Mouse (Mus musculus): Measurements from ENCODE around the gene Tjp1. TPM values are rescaled to one million over a fixed set of nuclear protein-coding genes. Genes with fewer than 3 reads are reported as not detected.

The Tjp1 gene
- polyA plus RNA-seq, 1 experiment from 2014 or later = 30.7 TPM

DNA sequence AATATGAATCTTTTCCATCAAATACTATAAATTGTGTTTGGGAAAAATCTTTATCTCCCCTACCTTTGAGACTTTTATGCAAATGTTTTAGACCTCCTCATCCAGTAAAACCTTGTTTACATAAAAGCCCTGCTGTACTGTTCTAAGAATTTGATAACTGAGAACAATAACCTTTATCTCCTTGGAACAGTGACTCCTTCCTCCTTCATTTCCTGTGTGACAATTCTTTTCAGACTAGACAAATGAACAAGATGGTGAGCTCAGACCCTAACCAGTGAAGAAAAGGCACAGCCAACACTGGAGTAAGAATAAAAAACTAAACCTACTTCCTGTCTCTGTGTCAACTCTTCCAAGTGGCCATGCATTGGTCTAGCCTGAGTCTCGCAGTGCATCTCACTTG, 107.7 kb downstream of the Tjp1 start:
- H3K9me3 ChIP-seq = no peaks in the 10 kb centered on the region
- no peak overlapping the region for H3K9ac ChIP-seq
- 86% methylated on average over 1 of the region's 1 CpGs for WGBS
- no peak overlapping the region for H3K27ac ChIP-seq
- no peaks in the 10 kb centered on the region for H3K27me3 ChIP-seq
- no peak overlapping the region for H3K4me2 ChIP-seq
- no peak for ATAC-seq (ENCODE audit: low FRiP score)
- no peak overlapping the region for H3K4me3 ChIP-seq (replicated peaks)
- H3K4me1 ChIP-seq = peaks cover 15% of the 10 kb centered on the region
- H3K36me3 ChIP-seq (replicated peaks) = no peaks in the 10 kb centered on the region

DNA sequence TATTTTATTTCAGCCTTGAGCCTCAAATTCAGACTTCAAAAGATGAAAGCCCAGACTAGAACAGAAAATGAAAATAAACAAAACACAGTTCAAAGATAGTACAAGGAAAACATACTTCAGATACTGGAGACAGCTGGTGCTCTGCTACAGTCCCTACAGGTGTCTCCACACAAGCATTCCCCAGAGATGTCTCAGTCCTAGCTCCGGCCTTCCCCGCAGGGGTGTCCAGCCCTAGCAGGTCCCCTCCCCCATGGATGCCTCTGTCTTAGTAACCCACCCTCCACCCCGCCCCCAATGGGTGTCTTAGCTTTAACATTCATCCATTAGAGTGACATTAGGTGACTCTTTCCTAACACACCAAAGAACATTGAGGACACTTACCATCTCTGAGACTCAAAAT, 108.6 kb downstream of the Tjp1 start:
- H3K9me3 ChIP-seq = no peaks in the 10 kb centered on the region
- no peak for ATAC-seq (ENCODE audit: low FRiP score)
- H3K27me3 ChIP-seq = no peaks in the 10 kb centered on the region
- H3K4me3 ChIP-seq (replicated peaks) = no peak overlapping the region
- H3K4me2 ChIP-seq = no peak overlapping the region
- WGBS = 72% methylated on average over 3 of the region's 3 CpGs
- no peak overlapping the region for H3K27ac ChIP-seq
- H3K9ac ChIP-seq = no peak overlapping the region
- peaks cover 15% of the 10 kb centered on the region for H3K4me1 ChIP-seq
- no peaks in the 10 kb centered on the region for H3K36me3 ChIP-seq (replicated peaks)

DNA sequence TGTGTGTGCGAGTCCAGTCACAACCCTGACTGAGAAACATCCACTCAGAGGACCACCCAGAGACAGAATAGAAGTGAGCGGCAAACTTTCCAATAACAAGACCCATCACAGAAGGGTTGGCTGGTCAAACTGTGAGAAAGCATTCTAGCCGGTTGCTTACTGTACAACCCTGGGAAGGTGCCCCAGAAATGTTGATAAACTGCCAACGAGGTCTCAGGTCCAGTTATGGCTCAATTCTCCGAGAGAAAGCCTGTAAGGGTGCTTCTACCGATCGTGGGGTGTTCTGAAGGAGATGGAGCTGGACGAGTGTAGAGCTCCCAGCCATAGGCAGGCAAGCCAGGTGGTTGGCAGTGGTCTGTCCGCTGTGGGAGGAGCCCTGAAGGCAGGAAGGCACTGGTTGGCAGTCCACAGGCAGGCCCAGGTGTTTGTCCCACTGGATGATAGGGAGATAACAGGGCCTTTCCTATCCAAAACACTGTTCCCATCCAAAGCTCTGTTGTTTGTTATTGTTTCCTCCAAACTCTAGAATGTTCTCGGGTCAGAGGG, 109.1 kb downstream of the Tjp1 start:
- Histone ChIP-seq H3K9me3 (no peaks in the 10 kb centered on the region), H3K9ac (no peak overlapping the region), H3K27ac (no peak overlapping the region), H3K27me3 (no peaks in the 10 kb centered on the region), H3K4me3 (replicated peaks) (no peak overlapping the region), H3K4me2 (no peak overlapping the region), H3K4me1 (peaks cover 15% of the 10 kb centered on the region), H3K36me3 (replicated peaks) (no peaks in the 10 kb centered on the region)
- ATAC-seq (ENCODE audit: low FRiP score) = no peak
- WGBS = 88% methylated on average over 10 of the region's 10 CpGs

- Histone ChIP-seq H3K4me2 (no peak overlapping the region), H3K27me3 (no peaks in the 10 kb centered on the region), H3K4me3 (replicated peaks) (no peak overlapping the region), H3K9me3 (no peaks in the 10 kb centered on the region), H3K4me1 (peaks cover 15% of the 10 kb centered on the region), H3K27ac (no peak overlapping the region), H3K36me3 (replicated peaks) (no peaks in the 10 kb centered on the region), H3K9ac (no peak overlapping the region)
- WGBS = 61% methylated on average over 10 of the region's 10 CpGs
- no peak for ATAC-seq (ENCODE audit: low FRiP score)
Measured at GRCm38 (mm10) chr7:65417231-65418100, 110.1 kb downstream of the Tjp1 start.

DNA sequence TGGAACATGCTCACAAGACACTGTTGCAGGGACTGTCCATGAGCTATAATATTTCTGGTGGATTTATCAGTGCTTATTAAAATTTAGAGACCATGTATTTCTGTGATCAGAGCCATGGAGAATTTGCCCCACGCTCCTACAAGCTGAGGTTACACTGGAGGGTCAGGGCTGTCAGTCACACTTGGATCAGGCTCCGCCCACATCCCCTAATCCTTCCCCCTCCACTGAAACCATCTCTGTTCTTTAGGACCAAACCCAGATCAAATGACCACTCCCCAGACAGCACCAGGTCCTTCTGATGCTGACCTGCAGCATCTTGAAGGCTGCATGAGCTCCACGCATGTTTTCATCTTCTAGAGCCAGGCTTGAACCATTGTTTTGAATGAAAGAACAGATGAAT, 111.1 kb downstream of the Tjp1 start:
- Histone ChIP-seq H3K27me3 (no peaks in the 10 kb centered on the region), H3K9me3 (no peaks in the 10 kb centered on the region), H3K27ac (no peak overlapping the region), H3K4me3 (replicated peaks) (no peak overlapping the region), H3K36me3 (replicated peaks) (no peaks in the 10 kb centered on the region), H3K4me2 (no peak overlapping the region), H3K4me1 (peaks cover 11% of the 10 kb centered on the region), H3K9ac (no peak overlapping the region)
- no peak for ATAC-seq (ENCODE audit: low FRiP score)
- 66% methylated on average over 3 of the region's 3 CpGs for WGBS

- H3K4me3 ChIP-seq (replicated peaks) = no peak overlapping the region
- H3K27me3 ChIP-seq = no peaks in the 10 kb centered on the region
- H3K4me1 ChIP-seq = peaks cover 6% of the 10 kb centered on the region
- WGBS = 73% methylated on average over 13 of the region's 13 CpGs
- no peak overlapping the region for H3K4me2 ChIP-seq
- no peaks in the 10 kb centered on the region for H3K36me3 ChIP-seq (replicated peaks)
- no peak for ATAC-seq (ENCODE audit: low FRiP score)
- no peak overlapping the region for H3K27ac ChIP-seq
- H3K9me3 ChIP-seq = no peaks in the 10 kb centered on the region
- H3K9ac ChIP-seq = no peak overlapping the region
Measured at GRCm38 (mm10) chr7:65413946-65414945, 113.3 kb downstream of the Tjp1 start.

DNA sequence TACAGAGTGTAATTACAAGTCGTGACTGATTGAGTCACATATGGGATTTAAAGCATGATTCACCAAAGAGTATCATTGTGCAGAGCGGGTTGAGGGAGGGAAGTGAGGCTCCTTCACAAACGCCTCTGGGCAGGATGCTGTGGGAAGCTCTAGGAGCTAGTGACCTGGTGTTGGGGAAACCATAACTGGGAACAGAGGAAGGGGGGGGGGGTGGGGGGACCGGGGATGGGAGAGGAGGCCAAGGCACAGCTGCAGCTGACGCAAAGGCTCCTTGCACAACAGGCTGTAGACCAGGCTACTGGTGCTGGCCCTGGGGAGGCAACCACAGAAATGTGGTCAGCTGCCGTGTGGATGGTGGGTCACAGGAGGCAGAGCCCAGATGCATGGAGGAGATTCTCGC, 116.9 kb downstream of the Tjp1 start:
- H3K4me2 ChIP-seq = no peak overlapping the region
- H3K9me3 ChIP-seq = no peaks in the 10 kb centered on the region
- no peak overlapping the region for H3K9ac ChIP-seq
- ATAC-seq (ENCODE audit: low FRiP score) = no peak
- no peaks in the 10 kb centered on the region for H3K27me3 ChIP-seq
- H3K27ac ChIP-seq = no peak overlapping the region
- H3K36me3 ChIP-seq (replicated peaks) = no peaks in the 10 kb centered on the region
- H3K4me1 ChIP-seq = no peaks in the 10 kb centered on the region
- WGBS = 76% methylated on average over 7 of the region's 7 CpGs
- H3K4me3 ChIP-seq (replicated peaks) = no peak overlapping the region

- no peaks in the 10 kb centered on the region for H3K36me3 ChIP-seq (replicated peaks)
- H3K27me3 ChIP-seq = no peaks in the 10 kb centered on the region
- no peak overlapping the region for H3K27ac ChIP-seq
- WGBS = 74% methylated on average over 3 of the region's 3 CpGs
- no peaks in the 10 kb centered on the region for H3K4me1 ChIP-seq
- no peak overlapping the region for H3K9ac ChIP-seq
- H3K4me3 ChIP-seq (replicated peaks) = no peak overlapping the region
- no peak for ATAC-seq (ENCODE audit: low FRiP score)
- H3K4me2 ChIP-seq = no peak overlapping the region
- peaks cover 4% of the 10 kb centered on the region; the same call in 1 of the 2 replicates for H3K9me3 ChIP-seq
Measured at GRCm38 (mm10) chr7:65406427-65406826, 121.2 kb downstream of the Tjp1 start.

DNA sequence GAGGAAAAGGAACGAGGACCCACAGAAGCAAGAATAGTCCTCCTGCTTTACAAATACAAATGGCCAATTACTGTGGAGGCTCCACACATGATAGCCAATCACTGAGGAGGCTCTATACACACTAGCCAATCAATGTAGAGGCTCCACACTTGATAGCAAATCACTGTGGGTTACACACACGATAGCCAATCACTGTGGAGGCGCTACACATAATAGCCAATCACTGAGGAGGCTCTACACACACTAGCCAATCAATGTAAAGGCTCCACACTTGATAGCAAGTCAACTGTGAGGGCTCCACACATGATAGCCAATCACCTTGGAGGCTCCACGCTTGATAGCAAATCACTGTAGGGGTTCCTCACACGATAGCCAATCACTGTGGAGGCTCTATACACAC, 125.1 kb downstream of the Tjp1 start:
- no peak overlapping the region for H3K9ac ChIP-seq
- 91% methylated on average over 5 of the region's 5 CpGs for WGBS
- H3K4me2 ChIP-seq = no peak overlapping the region
- H3K9me3 ChIP-seq = peaks cover 4% of the 10 kb centered on the region; the same call in 1 of the 2 replicates
- H3K27ac ChIP-seq = no peak overlapping the region
- no peak for ATAC-seq (ENCODE audit: low FRiP score)
- no peaks in the 10 kb centered on the region for H3K36me3 ChIP-seq (replicated peaks)
- H3K4me1 ChIP-seq = no peaks in the 10 kb centered on the region
- no peaks in the 10 kb centered on the region for H3K27me3 ChIP-seq
- no peak overlapping the region for H3K4me3 ChIP-seq (replicated peaks)

GRCm38 (mm10) chr7:65401622-65402021, 126.0 kb downstream of the Tjp1 start:
- Histone ChIP-seq H3K4me1 (no peaks in the 10 kb centered on the region), H3K4me2 (no peak overlapping the region), H3K27ac (no peak overlapping the region), H3K27me3 (no peaks in the 10 kb centered on the region), H3K9ac (no peak overlapping the region), H3K4me3 (replicated peaks) (no peak overlapping the region), H3K9me3 (peaks cover 4% of the 10 kb centered on the region; the same call in 1 of the 2 replicates), H3K36me3 (replicated peaks) (no peaks in the 10 kb centered on the region)
- ATAC-seq (ENCODE audit: low FRiP score) = no peak

- 71% methylated on average over 4 of the region's 4 CpGs for WGBS
- no peak overlapping the region for H3K4me2 ChIP-seq
Measured at GRCm38 (mm10) chr7:65395891-65396290, 131.7 kb downstream of the Tjp1 start.

GRCm38 (mm10) chr7:65395166-65395565, 132.4 kb downstream of the Tjp1 start:
- WGBS = 65% methylated on average over 5 of the region's 5 CpGs
- no peak overlapping the region for H3K27ac ChIP-seq
- H3K9me3 ChIP-seq = no peaks in the 10 kb centered on the region

More at GRCm38 (mm10) chr7:65395891-65396290, 131.7 kb downstream of the Tjp1 start:
- Histone ChIP-seq H3K4me1 (peaks cover 19% of the 10 kb centered on the region), H3K27ac (no peak overlapping the region), H3K27me3 (no peaks in the 10 kb centered on the region), H3K9ac (no peak overlapping the region), H3K9me3 (no peaks in the 10 kb centered on the region), H3K36me3 (replicated peaks) (no peaks in the 10 kb centered on the region), H3K4me3 (replicated peaks) (no peak overlapping the region)
- ATAC-seq (ENCODE audit: low FRiP score) = no peak

More at GRCm38 (mm10) chr7:65395166-65395565, 132.4 kb downstream of the Tjp1 start:
- no peaks in the 10 kb centered on the region for H3K36me3 ChIP-seq (replicated peaks)
- no peaks in the 10 kb centered on the region for H3K27me3 ChIP-seq
- H3K4me2 ChIP-seq = no peak overlapping the region
- H3K4me3 ChIP-seq (replicated peaks) = no peak overlapping the region
- H3K4me1 ChIP-seq = peaks cover 19% of the 10 kb centered on the region
- no peak overlapping the region for H3K9ac ChIP-seq
- ATAC-seq (ENCODE audit: low FRiP score) = no peak
